Mouse (Mus musculus) G1E (cell line): ENCODE data around the gene Isoc2b.

ENCODE experiments used
- CTCF ChIP-seq: IDR thresholded peaks from 2 replicates; pipeline ENCODE4 v1.5.1; 2012; ENCODE audit warnings: low read depth, low read length, inconsistent platforms, mixed read lengths
- GATA1 ChIP-seq: IDR thresholded peaks from 2 replicates; pipeline ENCODE4 v1.6.1; 2012; ENCODE audit warnings: borderline replicate concordance, low read length, inconsistent platforms, mixed read lengths
- GATA2 ChIP-seq: IDR thresholded peaks from 2 replicates; pipeline ENCODE4 v1.6.1; 2012; ENCODE audit warnings: low read depth, low read length, inconsistent platforms, borderline replicate concordance

- TF ChIP-seq CTCF = no peak
- no peak for TF ChIP-seq GATA1
- no peak for TF ChIP-seq GATA2
These were observed 53.5 kb downstream of the Isoc2b start for GRCm38 (mm10) chr7:4816559-4816958.
